Comparison of ENCODE assay signal across 16 mouse cellular contexts in genomic region chr9:66710626-66711025, GRCm38 (mm10). TPM values are rescaled to one million over a fixed set of nuclear protein-coding genes. Genes with fewer than 3 reads are reported as not detected.
DNase-seq lines count a peak whose midpoint lies in the region; ATAC-seq lines count a peak whose summit lies in the region.
"Had no signal": no experiment of that assay in that cellular context is flagged by ENCODE, and none has a peak within 500 bp of the region (broad histone marks: within the 10 kb centered on the region; RNA-seq: fewer than 3 reads in every experiment).

No protein-coding gene starts in this region.

- H3K9me3 ChIP-seq in kidney, embryonic 15.5 days (replicated peaks): no peaks in the 10 kb centered on the region
- H3K9me3 ChIP-seq: forebrain, embryonic 10.5 days; lung, embryonic 15.5 days had no signal

- no peak for ATAC-seq in kidney, embryonic 15.5 days (replicated peaks; ENCODE audit: low FRiP score)
- ATAC-seq: Patski had no signal

- intact Hi-C loops in heart, postnatal 25 days (cut with DNase I): no loop called here
- intact Hi-C loops in left cerebral cortex, postnatal 25 days (cut with DNase I): no loop called here

- peaks cover 32% of the 10 kb centered on the region for H3K27me3 ChIP-seq in kidney, embryonic 15.5 days
- H3K27me3 ChIP-seq: Patski had no signal

- H3K27ac ChIP-seq in kidney, embryonic 15.5 days: no peak overlapping the region
- H3K27ac ChIP-seq: forebrain, embryonic 10.5 days; lung, embryonic 15.5 days had no signal

- H3K36me3 ChIP-seq in kidney, embryonic 15.5 days: no peaks in the 10 kb centered on the region
- H3K36me3 ChIP-seq: forebrain, embryonic 10.5 days; lung, embryonic 15.5 days had no signal

- no peak overlapping the region for H3K4me3 ChIP-seq in kidney, embryonic 15.5 days (replicated peaks)
- H3K4me3 ChIP-seq: forebrain, embryonic 10.5 days; lung, embryonic 15.5 days had no signal

- no peak overlapping the region for H3K9ac ChIP-seq in kidney, embryonic 15.5 days
- H3K9ac ChIP-seq: lung, embryonic 15.5 days had no signal

- peak; percentile 12 for DNase-seq in cerebellum, adult 9-11 months
- DNase-seq in cerebellum, postnatal 4 days (ENCODE audit: low spot score in 2 of 2): no peak
- DNase-seq in heart, postnatal 25 days (ENCODE audit: low spot score): peak; percentile 14
- DNase-seq in heart, adult 11 months: no peak
- peak; percentile 58 for DNase-seq in urinary bladder, postnatal 14 days (ENCODE audit: low spot score)
- DNase-seq in urinary bladder, postnatal 25 days (ENCODE audit: low spot score): no peak
- no peak for DNase-seq in left cerebral cortex, postnatal 25 days (ENCODE audit: low spot score in 2 of 2)
- DNase-seq: B cell, adult 2 months; cerebellum, adult 2 months; kidney, adult 9 months; liver; thymus, postnatal 4 days had no signal

- H3K4me1 ChIP-seq in kidney, embryonic 15.5 days: peaks cover 43% of the 10 kb centered on the region

- 80% methylated on average over 6 of the region's 6 CpGs for WGBS in kidney, embryonic 15.5 days

- H3K4me2 ChIP-seq in kidney, embryonic 15.5 days: no peak overlapping the region
- H3K4me2 ChIP-seq: lung, embryonic 15.5 days had no signal

RNA-seq across cellular contexts. Expression of gene Car12, which starts 2.9 kb away (rescaled TPM):
- not detected for total RNA-seq in heart, postnatal 25 days (2021)
- total RNA-seq in left cerebral cortex, postnatal 25 days (2021): 10 to 100 TPM; 11.8 to 15.0 TPM
- 14.5 and 15.6 TPM in 2 replicates for polyA plus RNA-seq in kidney, embryonic 15.5 days (2015; fragmentation: Nextera tagmentation; extraction: Ambion mirVana)

Comparison
In these comparisons a context has a peak if more than half of its experiments do, and no peak if none do; other contexts are left out.
1. DNase-seq: peak in cerebellum, adult 9-11 months (single experiment), heart, postnatal 25 days (single experiment) and urinary bladder, postnatal 14 days (single experiment); none in cerebellum, postnatal 4 days (0 of 2), heart, adult 11 months (single experiment), urinary bladder, postnatal 25 days (single experiment) and left cerebral cortex, postnatal 25 days (0 of 2).
2. RNA of gene Car12, which starts 2.9 kb away (total RNA-seq): 11.8 to 15.0 TPM in left cerebral cortex, postnatal 25 days; not detected in heart, postnatal 25 days; every median in the first group is over 10 times any median in the second.